Mouse (Mus musculus) layer of hippocampus, adult 2 months (tissue): ENCODE measurements at regions not wholly inside any gene's neighbourhood (a gene's known extent, or its start where the extent isn't known, plus 50 kb on each side); places are given as distances from the start of the nearest gene placed in this dataset.

Experiments used
- DNase-seq, 2 experiments: peaks; one replicate each; pipeline ENCODE4 v3.0.0; 2022; ENCODE audit warnings: low spot score in 2 of 2
- H3K27ac ChIP-seq: fragments of 200-600 bp; 2 replicates; pipeline ENCODE4 v1.8.1; 2022
- H3K4me3 ChIP-seq: fragments of 200-600 bp; 2 replicates; pipeline ENCODE4 v1.8.1; 2022; ENCODE audit warnings: mild to moderate bottlenecking
- CTCF ChIP-seq: fragments of 200-600 bp; conservative IDR thresholded peaks from 2 replicates; pipeline ENCODE4 v1.8.1; 2022; ENCODE audit warnings: antibody characterized with exemption, mild to moderate bottlenecking, moderate library complexity

DNA sequence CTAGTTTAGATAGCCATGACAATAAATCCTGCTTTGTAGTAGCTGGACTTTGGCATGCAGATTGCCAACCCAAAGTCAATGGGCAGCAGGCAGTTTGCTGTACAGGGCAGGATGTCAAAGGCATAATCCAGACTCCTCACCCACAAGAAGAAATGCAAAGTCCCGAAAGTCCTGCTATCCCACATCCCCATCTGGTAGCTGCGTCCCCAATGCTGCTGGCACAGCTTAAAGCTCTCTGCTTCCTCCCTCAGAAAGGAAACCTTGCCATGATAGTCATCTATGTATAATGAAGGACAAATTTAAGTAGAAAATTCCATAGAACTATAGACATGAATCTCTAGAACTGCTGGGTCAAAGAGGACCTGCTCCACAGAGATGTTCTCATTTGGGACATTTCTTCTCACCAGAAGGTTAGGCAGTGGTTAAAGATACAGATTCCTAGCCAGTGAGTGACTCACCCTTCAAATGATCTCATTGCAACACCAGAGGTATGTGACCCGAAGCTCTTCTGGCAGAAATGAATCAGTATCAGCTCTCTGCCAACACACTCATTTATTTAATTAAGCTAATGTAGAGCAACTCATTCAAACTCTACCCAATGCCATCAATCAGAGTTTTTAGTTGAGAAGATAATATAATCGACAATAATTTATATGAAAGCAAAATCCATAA is 217.3 kb upstream of the Tusc1 start:
- TF ChIP-seq CTCF: no peak
- DNase-seq: no peak
- Histone ChIP-seq H3K27ac (no peak overlapping the region), H3K4me3 (no peak overlapping the region)

GRCm38 (mm10) chr4:93551086-93551485 is 215.8 kb upstream of the Tusc1 start:
- no peak overlapping the region for H3K27ac ChIP-seq
- TF ChIP-seq CTCF: no peak
- peak; percentile 55 to 71 for DNase-seq

GRCm38 (mm10) chr4:93540588-93540987 is 205.3 kb upstream of the Tusc1 start:
- H3K4me3 ChIP-seq: no peak overlapping the region
- no peak for TF ChIP-seq CTCF
- H3K27ac ChIP-seq: no peak overlapping the region
- DNase-seq: no peak

More at GRCm38 (mm10) chr4:93551086-93551485, 215.8 kb upstream of the Tusc1 start:
- no peak overlapping the region for H3K4me3 ChIP-seq

GRCm38 (mm10) chr4:93527382-93527781 is 192.1 kb upstream of the Tusc1 start:
- no peak for TF ChIP-seq CTCF
- Histone ChIP-seq H3K27ac (no peak overlapping the region), H3K4me3 (no peak overlapping the region)
- no peak for DNase-seq

DNA sequence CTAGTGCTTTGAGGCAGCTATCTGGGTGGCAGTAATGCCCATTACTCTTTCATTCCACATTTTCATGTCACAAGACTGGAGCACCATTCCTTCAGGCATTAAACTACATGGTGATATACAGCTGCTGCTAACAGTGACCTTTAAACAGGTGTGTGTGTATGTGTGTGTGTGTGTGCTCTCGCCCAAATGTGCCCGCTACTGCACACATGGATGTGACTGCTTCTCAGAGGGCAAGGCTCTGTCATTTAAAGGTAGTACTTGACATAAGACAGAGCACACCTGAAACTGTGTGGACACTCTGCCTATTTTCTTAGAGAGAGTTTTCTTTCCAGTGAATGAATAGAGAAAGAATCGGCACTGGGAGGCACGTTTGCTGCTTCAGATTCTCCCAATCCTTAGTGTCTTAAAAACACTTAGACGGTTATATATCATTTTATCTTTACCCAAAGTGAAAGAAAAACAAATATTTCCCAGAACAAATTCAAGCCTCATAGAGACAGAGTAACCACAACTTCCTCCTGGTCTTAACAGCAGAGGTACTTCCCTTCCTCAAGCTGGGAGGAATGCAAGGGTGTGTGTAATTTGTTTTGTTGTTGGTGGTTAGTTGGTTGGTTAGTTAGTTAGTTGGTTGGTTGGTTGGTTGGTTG is 185.3 kb upstream of the Tusc1 start:
- Histone ChIP-seq H3K4me3 (no peak overlapping the region), H3K27ac (no peak overlapping the region)
- no peak for TF ChIP-seq CTCF
- no peak for DNase-seq

GRCm38 (mm10) chr4:93518925-93519324 is 183.6 kb upstream of the Tusc1 start:
- no peak overlapping the region for H3K4me3 ChIP-seq
- no peak for DNase-seq
- H3K27ac ChIP-seq: no peak overlapping the region
- TF ChIP-seq CTCF: no peak

GRCm38 (mm10) chr4:93510771-93511170 is 175.5 kb upstream of the Tusc1 start:
- no peak for DNase-seq
- Histone ChIP-seq H3K27ac (no peak overlapping the region), H3K4me3 (no peak overlapping the region)
- TF ChIP-seq CTCF: no peak

DNA sequence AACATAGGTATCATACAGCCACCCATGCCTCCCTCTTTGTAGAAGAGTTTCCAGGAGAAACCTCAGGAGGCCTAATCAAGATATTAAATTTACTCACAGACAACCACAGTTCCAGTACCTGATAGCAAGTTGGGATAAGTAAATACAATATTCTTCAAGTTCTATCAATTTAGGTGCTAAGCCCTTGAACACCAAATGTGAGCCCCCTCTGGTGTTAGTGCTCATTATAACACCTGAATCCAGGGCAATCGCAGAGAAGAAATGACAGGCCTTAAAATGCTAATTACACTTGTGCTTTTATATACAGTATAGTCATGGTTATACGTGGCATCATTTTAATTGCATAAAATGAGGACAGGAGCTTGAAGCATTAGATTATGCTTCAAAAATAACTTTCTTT is 161.6 kb upstream of the Tusc1 start:
- TF ChIP-seq CTCF: peak; percentile 56
- no peak overlapping the region for H3K4me3 ChIP-seq
- no peak overlapping the region for H3K27ac ChIP-seq
- no peak for DNase-seq

DNA sequence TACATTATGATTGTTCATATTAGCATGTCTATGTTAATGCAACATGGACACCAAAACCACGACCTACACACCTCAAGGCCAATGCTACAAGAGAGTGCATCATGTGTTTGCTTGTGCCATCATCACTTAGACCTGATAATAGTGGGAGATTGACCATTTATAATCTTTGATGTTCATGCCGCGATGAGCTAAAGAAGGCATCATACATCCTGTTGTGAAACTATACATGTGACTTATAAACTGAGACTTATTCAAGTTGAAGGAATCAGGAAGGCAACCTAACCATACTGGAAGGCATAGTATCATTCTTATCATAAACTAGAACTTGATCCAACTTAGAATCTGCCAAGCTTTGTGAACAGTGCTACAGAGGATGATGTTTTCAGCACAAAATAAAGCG is 159.0 kb upstream of the Tusc1 start:
- Histone ChIP-seq H3K27ac (no peak overlapping the region), H3K4me3 (no peak overlapping the region)
- no peak for TF ChIP-seq CTCF
- no peak for DNase-seq

DNA sequence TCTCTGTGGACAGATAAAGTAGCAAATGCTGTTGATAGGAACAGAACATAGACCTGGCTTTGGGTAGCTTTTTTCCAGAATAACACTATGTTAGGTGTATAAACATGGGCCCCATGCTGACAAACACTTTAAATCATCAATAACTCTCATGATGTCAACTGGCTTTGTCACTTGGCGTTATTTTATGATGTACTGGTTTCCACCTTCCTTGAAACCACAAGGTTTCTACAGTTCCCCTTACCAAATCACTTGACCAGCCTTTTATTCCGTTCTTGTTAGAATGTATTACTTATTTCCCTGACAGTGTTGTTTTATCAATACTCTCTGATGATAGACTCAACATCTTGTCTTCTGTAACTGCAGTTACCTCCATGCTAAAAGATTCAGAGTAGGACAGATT is 158.6 kb upstream of the Tusc1 start:
- no peak for TF ChIP-seq CTCF
- Histone ChIP-seq H3K4me3 (no peak overlapping the region), H3K27ac (no peak overlapping the region)
- DNase-seq: no peak

GRCm38 (mm10) chr4:93493326-93493725 is 158.0 kb upstream of the Tusc1 start:
- DNase-seq: no peak
- no peak overlapping the region for H3K27ac ChIP-seq
- H3K4me3 ChIP-seq: no peak overlapping the region
- no peak for TF ChIP-seq CTCF

DNA sequence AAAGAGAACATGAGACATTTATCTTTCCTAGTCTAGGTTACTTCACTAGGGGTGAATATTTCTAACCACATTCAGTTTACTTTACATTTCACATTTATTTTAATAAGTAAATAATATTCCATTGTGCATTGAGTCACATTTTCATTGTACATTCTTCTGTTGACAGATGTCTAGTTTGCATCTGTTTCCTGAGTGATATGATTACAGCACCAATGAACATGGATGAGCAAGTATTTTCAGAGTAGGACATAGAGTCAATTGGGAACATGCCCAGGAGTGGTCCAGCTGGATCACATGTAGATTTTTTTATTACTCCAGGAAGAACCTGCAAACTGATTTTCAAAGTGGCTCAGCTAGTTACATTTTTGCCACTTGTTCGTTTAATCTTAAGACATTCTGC is 153.3 kb upstream of the Tusc1 start:
- no peak overlapping the region for H3K27ac ChIP-seq
- DNase-seq: no peak
- H3K4me3 ChIP-seq: no peak overlapping the region
- no peak for TF ChIP-seq CTCF

- TF ChIP-seq CTCF: no peak
- no peak for DNase-seq
- no peak overlapping the region for H3K27ac ChIP-seq
- no peak overlapping the region for H3K4me3 ChIP-seq
Measured at GRCm38 (mm10) chr4:93486455-93486854, 151.1 kb upstream of the Tusc1 start.

- no peak for TF ChIP-seq CTCF
- DNase-seq: no peak
- no peak overlapping the region for H3K4me3 ChIP-seq
- H3K27ac ChIP-seq: no peak overlapping the region
Measured at GRCm38 (mm10) chr4:93481247-93481646, 145.9 kb upstream of the Tusc1 start.
